Mouse (Mus musculus) CH12.LX (cell line): ENCODE results near the gene Gm38392.

Experiments
- CTCF ChIP-seq, 2 experiments: IDR thresholded peaks in 1 of 2; conservative IDR thresholded peaks in 1 of 2; 2 replicates each; pipeline ENCODE4 v1.5.1; 2011 to 2012; ENCODE audit warnings: low read depth in 2 of 2, low read length in 2 of 2, improper control_type of control experiment in 1 of 2, inconsistent platforms in 1 of 2, mild to moderate bottlenecking in 1 of 2, moderate library complexity in 1 of 2
- EP300 ChIP-seq: IDR thresholded peaks from 2 replicates; pipeline ENCODE4 v1.6.1; 2011; ENCODE audit warnings: low read length, improper control_type of control experiment
- MEF2A ChIP-seq: IDR thresholded peaks from 2 replicates; pipeline ENCODE4 v1.6.1; 2014; ENCODE audit warnings: low read depth, mild to moderate bottlenecking, inconsistent platforms, low read length, improper control_type of control experiment, borderline replicate concordance
- POLR2A ChIP-seq: IDR thresholded peaks from 2 replicates; pipeline ENCODE4 v1.6.1; 2011; ENCODE audit warnings: low read depth, mild to moderate bottlenecking, improper control_type of control experiment, low read length
- SMC3 ChIP-seq: IDR thresholded peaks from 2 replicates; pipeline ENCODE4 v1.6.1; 2011; ENCODE audit warnings: low read depth, low read length, improper control_type of control experiment
- USF2 ChIP-seq: conservative IDR thresholded peaks from 2 replicates; pipeline ENCODE4 v1.6.1; 2011; ENCODE audit warnings: low read depth, low read length, improper control_type of control experiment

DNA sequence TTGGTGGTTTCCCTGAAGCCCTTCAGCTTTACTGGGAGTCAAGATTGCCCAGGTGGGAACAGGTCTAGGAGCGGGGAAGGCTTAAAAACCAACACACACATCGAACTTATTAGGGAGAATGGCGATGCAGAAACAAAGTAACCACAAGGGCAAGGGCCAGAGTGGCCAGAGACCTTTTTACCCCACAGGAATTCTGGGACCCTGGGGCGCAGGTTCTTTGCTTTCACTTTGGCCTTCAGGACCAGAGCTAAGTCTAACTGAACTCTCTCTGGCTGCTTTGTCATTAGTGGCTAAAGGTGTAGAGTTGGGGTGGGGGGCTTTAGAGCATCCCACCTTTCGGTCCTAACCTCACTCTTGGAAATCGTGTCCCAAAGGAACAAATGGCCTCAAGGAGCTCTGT lies 70.9 kb downstream of the Gm38392 start:
- no peak for TF ChIP-seq SMC3
- TF ChIP-seq MEF2A, result no peak
- TF ChIP-seq CTCF (conservative IDR thresholded peaks at IDR 0.05 in 1 of 2, IDR thresholded peaks at IDR 0.05 in 1 of 2; ENCODE audit: low read depth in 2 of 2, low read length in 2 of 2), result no peak
- TF ChIP-seq USF2, result no peak
- TF ChIP-seq POLR2A, result no peak
- no peak for TF ChIP-seq EP300
